Mouse (Mus musculus) heart, embryonic 12.5 days (tissue): Measurements from ENCODE around the gene Myof. TPM values are rescaled to one million over a fixed set of nuclear protein-coding genes. Genes with fewer than 3 reads are reported as not detected.

Experiments
- ATAC-seq: fragments of 200-750 bp; cut with Nextera tagmentation; 2 replicates; pipeline ENCODE4 v1.8.0; 2017; ENCODE audit warnings: moderate TSS enrichment, moderate library complexity; ENCODE audit not compliant: insufficient number of reproducible peaks, low FRiP score
- H3K27ac ChIP-seq: fragments of 300-500 bp; sonication (generic); 2 replicates; pipeline ENCODE4 v1.5.1; 2016; ENCODE audit warnings: mild to moderate bottlenecking, moderate library complexity; ENCODE audit not compliant: poor library complexity, severe bottlenecking
- H3K27me3 ChIP-seq: fragments of 300-500 bp; sonication (generic); replicated peaks from 2 replicates; pipeline ENCODE4 v1.6.1; 2016; ENCODE audit warnings: mild to moderate bottlenecking, moderate library complexity
- H3K36me3 ChIP-seq: fragments of 300-500 bp; sonication (generic); 2 replicates; pipeline ENCODE4 v1.6.1; 2016; ENCODE audit warnings: mild to moderate bottlenecking, moderate library complexity
- H3K4me1 ChIP-seq: fragments of 300-500 bp; sonication (generic); replicated peaks from 2 replicates; pipeline ENCODE4 v1.6.1; 2016; ENCODE audit warnings: mild to moderate bottlenecking
- H3K4me2 ChIP-seq: fragments of 300-500 bp; sonication (generic); 2 replicates; pipeline ENCODE4 v1.6.1; 2016; ENCODE audit warnings: mild to moderate bottlenecking, moderate library complexity
- H3K4me3 ChIP-seq: fragments of 300-500 bp; sonication (generic); 2 replicates; pipeline ENCODE4 v1.5.1; 2016; ENCODE audit warnings: mild to moderate bottlenecking
- H3K9ac ChIP-seq: fragments of 300-500 bp; sonication (generic); 2 replicates; pipeline ENCODE4 v1.6.1; 2016; ENCODE audit warnings: mild to moderate bottlenecking, moderate library complexity
- H3K9me3 ChIP-seq: fragments of 300-500 bp; sonication (generic); replicated peaks from 2 replicates; pipeline ENCODE4 v1.6.1; 2016; ENCODE audit warnings: mild to moderate bottlenecking, moderate library complexity
- WGBS: fragments of 180-500 bp; shearing (Covaris S2); methylation state at CpG from one replicate; pipeline ENCODE4 v1.1.7; 2016; 5-methylcytosine and 5-hydroxymethylcytosine counted together
- polyA plus RNA-seq: library from polyadenylated mRNA; unstranded; fragments of >200 nt; fragmentation: Nextera tagmentation; extraction: Ambion mirVana; gene quantifications from 2 replicates; pipeline ENCODE4 v1.2.1, GENCODE M21; 2016

Gene Myof
- polyA plus RNA-seq, 1 experiment from 2014 or later = 9.4 TPM

GRCm38 (mm10) chr19:38003671-38004521, 39.5 kb downstream of the Myof start:
- Histone ChIP-seq H3K4me3 (no peak overlapping the region), H3K9ac (no peak overlapping the region), H3K4me2 (no peak overlapping the region; the same call in 1 of the 2 replicates), H3K36me3 (no peaks in the 10 kb centered on the region), H3K4me1 (peaks cover 25% of the 10 kb centered on the region), H3K27ac (peak overlapping the region; percentile 74), H3K27me3 (no peaks in the 10 kb centered on the region), H3K9me3 (no peaks in the 10 kb centered on the region)
- 0 out of 2 replicates have a peak, but pooled peaks have one; percentile 29 for ATAC-seq
- 52% methylated on average over 24 of the region's 24 CpGs for WGBS

GRCm38 (mm10) chr19:38002816-38003215, 40.6 kb downstream of the Myof start:
- H3K4me2 ChIP-seq = no peak overlapping the region
- H3K27me3 ChIP-seq = no peaks in the 10 kb centered on the region
- peaks cover 25% of the 10 kb centered on the region for H3K4me1 ChIP-seq
- no peak for ATAC-seq
- 68% methylated on average over 4 of the region's 4 CpGs for WGBS
- no peak overlapping the region for H3K4me3 ChIP-seq
- H3K27ac ChIP-seq = no peak overlapping the region
- no peaks in the 10 kb centered on the region for H3K9me3 ChIP-seq
- H3K36me3 ChIP-seq = no peaks in the 10 kb centered on the region
- no peak overlapping the region for H3K9ac ChIP-seq

GRCm38 (mm10) chr19:38000990-38001389, 42.4 kb downstream of the Myof start:
- H3K4me2 ChIP-seq = no peak overlapping the region
- no peak overlapping the region for H3K9ac ChIP-seq
- no peak overlapping the region for H3K27ac ChIP-seq
- WGBS = 84% methylated on average over 4 of the region's 4 CpGs
- no peaks in the 10 kb centered on the region for H3K27me3 ChIP-seq
- no peak overlapping the region for H3K4me3 ChIP-seq
- no peaks in the 10 kb centered on the region for H3K9me3 ChIP-seq
- peaks cover 25% of the 10 kb centered on the region for H3K4me1 ChIP-seq
- ATAC-seq = no peak
- no peaks in the 10 kb centered on the region for H3K36me3 ChIP-seq

DNA sequence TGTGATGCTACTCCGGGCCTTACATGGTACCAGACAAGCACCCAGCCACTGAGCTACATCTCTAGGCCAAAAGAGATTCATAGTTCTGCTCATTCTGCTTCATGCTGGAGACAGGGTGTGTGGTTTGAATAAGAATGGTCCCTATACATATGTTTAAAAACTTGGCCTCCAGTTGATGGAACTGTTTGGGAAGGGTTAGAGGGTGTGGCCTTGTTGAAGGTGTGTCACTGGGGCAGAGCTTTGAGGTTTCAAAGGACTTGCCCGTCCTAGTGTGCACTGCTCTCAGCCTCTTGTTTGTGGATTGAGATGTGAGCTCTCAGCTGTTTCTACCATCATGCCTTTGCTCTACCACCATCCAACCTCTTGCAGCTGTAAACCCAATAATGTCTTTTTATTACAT, 43.4 kb downstream of the Myof start:
- Histone ChIP-seq H3K9me3 (no peaks in the 10 kb centered on the region), H3K4me3 (no peak overlapping the region), H3K9ac (no peak overlapping the region), H3K27me3 (no peaks in the 10 kb centered on the region), H3K36me3 (no peaks in the 10 kb centered on the region), H3K4me2 (no peak overlapping the region), H3K27ac (no peak overlapping the region), H3K4me1 (peaks cover 16% of the 10 kb centered on the region)
- WGBS = 87% methylated on average over 2 of the region's 2 CpGs
- ATAC-seq = no peak

DNA sequence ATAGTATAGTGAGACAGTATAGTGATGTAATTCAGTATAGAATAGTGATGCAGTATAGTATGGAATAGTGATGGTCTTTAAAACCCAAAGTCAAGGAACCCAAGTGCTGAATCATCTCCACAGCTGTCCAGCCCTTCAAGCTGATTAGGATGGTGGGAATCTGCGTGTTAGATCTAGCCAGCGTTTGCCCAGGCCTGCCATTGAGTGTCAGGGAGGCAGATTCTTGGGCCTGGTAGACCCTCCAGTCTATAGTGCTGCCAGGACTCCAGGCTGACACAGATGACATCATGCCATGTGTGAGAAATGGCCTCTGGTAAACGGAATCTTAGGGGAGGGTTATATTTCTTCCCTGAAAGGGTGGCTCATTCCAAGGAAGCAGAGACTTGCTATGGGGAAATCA, 49.1 kb downstream of the Myof start:
- WGBS = 74% methylated on average over 3 of the region's 3 CpGs
- no peak for ATAC-seq
- Histone ChIP-seq H3K27ac (no peak overlapping the region), H3K36me3 (peaks cover 8% of the 10 kb centered on the region), H3K27me3 (no peaks in the 10 kb centered on the region), H3K4me1 (peaks cover 7% of the 10 kb centered on the region; the same call in 1 of the 2 replicates), H3K9ac (no peak overlapping the region), H3K4me3 (no peak overlapping the region), H3K4me2 (no peak overlapping the region), H3K9me3 (no peaks in the 10 kb centered on the region)

GRCm38 (mm10) chr19:37992184-37992554, 51.2 kb downstream of the Myof start:
- 61% methylated on average over 2 of the region's 2 CpGs for WGBS
- no peak overlapping the region for H3K4me3 ChIP-seq
- H3K4me2 ChIP-seq = no peak overlapping the region
- no peak for ATAC-seq
- H3K4me1 ChIP-seq = peaks cover 7% of the 10 kb centered on the region; the same call in 1 of the 2 replicates
- H3K27me3 ChIP-seq = no peaks in the 10 kb centered on the region
- H3K9ac ChIP-seq = no peak overlapping the region
- H3K9me3 ChIP-seq = no peaks in the 10 kb centered on the region
- H3K27ac ChIP-seq = no peak overlapping the region
- H3K36me3 ChIP-seq = peaks cover 8% of the 10 kb centered on the region

GRCm38 (mm10) chr19:37991399-37992183, 51.8 kb downstream of the Myof start:
- no peaks in the 10 kb centered on the region for H3K9me3 ChIP-seq
- H3K27me3 ChIP-seq = no peaks in the 10 kb centered on the region
- 31% methylated on average over 7 of the region's 7 CpGs for WGBS
- H3K4me2 ChIP-seq = no peak overlapping the region
- H3K9ac ChIP-seq = no peak overlapping the region
- H3K4me3 ChIP-seq = no peak overlapping the region
- peaks cover 7% of the 10 kb centered on the region; the same call in 1 of the 2 replicates for H3K4me1 ChIP-seq
- peaks cover 8% of the 10 kb centered on the region for H3K36me3 ChIP-seq
- no peak for ATAC-seq
- H3K27ac ChIP-seq = no peak overlapping the region

GRCm38 (mm10) chr19:37989971-37990370, 53.4 kb downstream of the Myof start:
- Histone ChIP-seq H3K9me3 (no peaks in the 10 kb centered on the region), H3K9ac (no peak overlapping the region), H3K36me3 (peaks cover 8% of the 10 kb centered on the region), H3K27me3 (no peaks in the 10 kb centered on the region), H3K4me3 (no peak overlapping the region), H3K4me2 (no peak overlapping the region), H3K27ac (no peak overlapping the region), H3K4me1 (peaks cover 7% of the 10 kb centered on the region; the same call in 1 of the 2 replicates)
- 68% methylated on average over 2 of the region's 2 CpGs for WGBS
- no peak for ATAC-seq

- Histone ChIP-seq H3K9me3 (no peaks in the 10 kb centered on the region), H3K9ac (no peak overlapping the region), H3K4me3 (no peak overlapping the region), H3K27me3 (no peaks in the 10 kb centered on the region), H3K27ac (no peak overlapping the region), H3K4me1 (peaks cover 7% of the 10 kb centered on the region; the same call in 1 of the 2 replicates), H3K4me2 (no peak overlapping the region), H3K36me3 (no peaks in the 10 kb centered on the region)
- no peak for ATAC-seq
- 68% methylated on average over 4 of the region's 4 CpGs for WGBS
Measured at GRCm38 (mm10) chr19:37988156-37988555, 55.2 kb downstream of the Myof start.

DNA sequence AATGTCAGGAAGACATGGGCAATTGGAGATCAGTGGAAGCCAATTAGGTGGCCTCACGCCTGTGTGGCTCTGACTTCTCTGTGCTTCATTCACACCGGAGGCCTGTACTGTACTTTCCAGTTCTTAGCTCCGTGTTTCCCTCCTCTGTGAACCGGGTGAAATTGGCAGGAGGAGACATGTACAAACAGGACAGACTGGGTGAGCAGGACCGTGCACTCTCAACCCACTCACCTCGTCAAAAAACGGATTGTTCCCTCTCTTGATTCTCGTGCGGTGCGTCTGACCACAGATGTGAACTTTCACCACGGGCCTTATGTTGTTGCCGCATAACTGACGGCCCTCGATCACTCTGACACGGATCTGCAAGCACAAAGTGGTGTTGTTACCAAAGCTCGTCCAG, 57.6 kb downstream of the Myof start:
- WGBS = 80% methylated on average over 16 of the region's 16 CpGs
- H3K27me3 ChIP-seq = no peaks in the 10 kb centered on the region
- H3K9me3 ChIP-seq = no peaks in the 10 kb centered on the region
- H3K4me1 ChIP-seq = no peaks in the 10 kb centered on the region
- no peaks in the 10 kb centered on the region for H3K36me3 ChIP-seq
- no peak overlapping the region for H3K27ac ChIP-seq
- H3K4me2 ChIP-seq = no peak overlapping the region
- no peak for ATAC-seq
- no peak overlapping the region for H3K9ac ChIP-seq
- H3K4me3 ChIP-seq = no peak overlapping the region

- Histone ChIP-seq H3K4me2 (no peak overlapping the region), H3K4me1 (no peaks in the 10 kb centered on the region), H3K9me3 (no peaks in the 10 kb centered on the region), H3K4me3 (no peak overlapping the region), H3K27me3 (no peaks in the 10 kb centered on the region), H3K27ac (no peak overlapping the region), H3K9ac (no peak overlapping the region), H3K36me3 (0 out of 2 replicates have a peak, but pooled peaks cover 4% of the 10 kb centered on the region)
- ATAC-seq = no peak
- WGBS = 83% methylated on average over 5 of the region's 5 CpGs
Measured at GRCm38 (mm10) chr19:37975951-37976350, 67.4 kb downstream of the Myof start.
